ENCODE assay signal across 25 mouse cellular contexts in the genomic region with DNA sequence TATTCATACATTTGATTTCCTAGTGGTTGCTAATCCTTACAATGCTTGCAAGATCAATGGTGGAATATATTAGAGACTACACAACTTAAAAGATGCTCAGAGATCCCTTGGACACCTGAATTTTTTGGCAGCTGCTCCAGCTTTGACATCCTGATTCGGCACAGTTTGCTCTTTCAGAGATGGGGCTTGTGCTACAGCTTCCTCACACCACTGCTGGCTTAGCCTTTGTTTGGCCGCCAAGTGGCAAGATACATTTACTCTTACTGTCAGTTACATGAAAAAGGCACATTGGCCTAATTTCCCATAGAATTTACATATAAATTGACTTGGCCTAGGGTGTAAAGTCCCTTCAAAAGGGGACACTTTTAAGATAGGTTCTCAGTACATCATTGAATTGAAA. TPM values are rescaled to one million over a fixed set of nuclear protein-coding genes. Genes with fewer than 3 reads are reported as not detected.
DNase-seq lines count a peak whose midpoint lies in the region; ATAC-seq and TF ChIP-seq lines count a peak whose summit lies in the region.
"Had no signal": no experiment of that assay in that cellular context is flagged by ENCODE, and none has a peak within 500 bp of the region (broad histone marks: within the 10 kb centered on the region; RNA-seq: fewer than 3 reads in every experiment).

No protein-coding gene starts in this region.

- TF ChIP-seq CTCF in hindbrain, postnatal 0 days (IDR thresholded peaks at IDR 0.05; ENCODE audit: low read depth), result no peak

- peaks cover 6% of the 10 kb centered on the region for H3K4me1 ChIP-seq in hindbrain, postnatal 0 days (ENCODE audit: insufficient read depth, low read length)
- H3K4me1 ChIP-seq in hindbrain, embryonic 10.5 days (replicated peaks), result 0 out of 2 replicates have a peak, but pooled peaks cover 3% of the 10 kb centered on the region
- H3K4me1 ChIP-seq in neural tube, embryonic 13.5 days (replicated peaks), result no peaks in the 10 kb centered on the region
- H3K4me1 ChIP-seq: embryonic facial prominence, embryonic 10.5 days; heart, embryonic 13.5 days; kidney, embryonic 15.5 days; limb, embryonic 15.5 days had no signal

- no peaks in the 10 kb centered on the region for H3K9me3 ChIP-seq in hindbrain, postnatal 0 days (ENCODE audit: low read length)
- no peaks in the 10 kb centered on the region for H3K9me3 ChIP-seq in hindbrain, embryonic 10.5 days
- no peaks in the 10 kb centered on the region for H3K9me3 ChIP-seq in neural tube, embryonic 13.5 days
- H3K9me3 ChIP-seq: embryonic facial prominence, embryonic 10.5 days; G1E; heart, embryonic 13.5 days; kidney, embryonic 15.5 days; limb, embryonic 15.5 days had no signal

- H3K27me3 ChIP-seq in hindbrain, postnatal 0 days (ENCODE audit: insufficient read depth, low read length), result no peaks in the 10 kb centered on the region
- no peaks in the 10 kb centered on the region for H3K27me3 ChIP-seq in hindbrain, embryonic 10.5 days (ENCODE audit: insufficient read depth, poor library complexity, severe bottlenecking)
- no peaks in the 10 kb centered on the region for H3K27me3 ChIP-seq in neural tube, embryonic 13.5 days
- H3K27me3 ChIP-seq: CH12.LX; heart, embryonic 13.5 days; kidney, embryonic 15.5 days; limb, embryonic 15.5 days had no signal

- H3K27ac ChIP-seq in hindbrain, postnatal 0 days, result no peak overlapping the region
- H3K27ac ChIP-seq in hindbrain, embryonic 10.5 days, result no peak overlapping the region
- no peak overlapping the region for H3K27ac ChIP-seq in neural tube, embryonic 13.5 days (replicated peaks)
- H3K27ac ChIP-seq: embryonic facial prominence, embryonic 10.5 days; heart, adult 2 months; heart, embryonic 13.5 days; kidney, embryonic 15.5 days; limb, embryonic 15.5 days; liver, embryonic 14.5 days had no signal

- WGBS in hindbrain, postnatal 0 days, result 25% methylated on average over 2 of the region's 2 CpGs
- 61% methylated on average over 2 of the region's 2 CpGs for whole genome bisulfite sequencing in hindbrain, embryonic 10.5 days
- 34% methylated on average over 2 of the region's 2 CpGs for WGBS in neural tube, embryonic 13.5 days

- no peak overlapping the region for H3K4me2 ChIP-seq in hindbrain, postnatal 0 days (ENCODE audit: low read depth, low read length)
- no peak overlapping the region for H3K4me2 ChIP-seq in neural tube, embryonic 13.5 days
- H3K4me2 ChIP-seq: heart, embryonic 13.5 days; kidney, embryonic 15.5 days; limb, embryonic 15.5 days; lung, embryonic 14.5 days had no signal

- DNase-seq in cerebellum, postnatal 14 days, result peak; percentile 28 to 46
- no peak for DNase-seq in cerebellum, postnatal 4 days (ENCODE audit: low spot score in 2 of 2)
- peak; percentile 51 for DNase-seq in hindbrain, postnatal 0 days (ENCODE audit: low spot score)
- DNase-seq in hindbrain, embryonic 10.5 days (ENCODE audit: low spot score), result no peak
- DNase-seq in neural tube, embryonic 10.5 days (ENCODE audit: extremely low spot score, low spot score), result no peak
- no peak for DNase-seq in adrenal gland, adult (ENCODE audit: inconsistent age in 2 of 2, low spot score in 1 of 2)
- DNase-seq: adrenal gland, adult 8-10 months; B cell, adult 2 months; gastrocnemius, postnatal 36 days; heart, adult 2 months; heart, postnatal 14 days; kidney, adult 11 months; kidney, postnatal 36 days; layer of hippocampus, adult 9-11 months; lung, embryonic 14.5 days had no signal

- H3K36me3 ChIP-seq in hindbrain, postnatal 0 days (ENCODE audit: insufficient read depth, low read length), result no peaks in the 10 kb centered on the region
- H3K36me3 ChIP-seq in hindbrain, embryonic 10.5 days, result no peaks in the 10 kb centered on the region
- H3K36me3 ChIP-seq in neural tube, embryonic 13.5 days, result no peaks in the 10 kb centered on the region
- H3K36me3 ChIP-seq: embryonic facial prominence, embryonic 10.5 days; G1E; heart, embryonic 13.5 days; kidney, embryonic 15.5 days; limb, embryonic 15.5 days had no signal

- no peak overlapping the region for H3K4me3 ChIP-seq in hindbrain, postnatal 0 days (ENCODE audit: low read length)
- no peak overlapping the region for H3K4me3 ChIP-seq in hindbrain, embryonic 10.5 days
- no peak overlapping the region for H3K4me3 ChIP-seq in neural tube, embryonic 13.5 days
- H3K4me3 ChIP-seq: embryonic facial prominence, embryonic 10.5 days; heart, adult 2 months; heart, embryonic 13.5 days; kidney, embryonic 15.5 days; limb, embryonic 15.5 days had no signal

- no peak overlapping the region for H3K9ac ChIP-seq in hindbrain, postnatal 0 days (replicated peaks; ENCODE audit: low read length)
- no peak overlapping the region for H3K9ac ChIP-seq in neural tube, embryonic 13.5 days
- H3K9ac ChIP-seq: heart, embryonic 13.5 days; kidney, embryonic 15.5 days; limb, embryonic 15.5 days; liver, embryonic 14.5 days; lung, embryonic 14.5 days had no signal

- ATAC-seq in hindbrain, postnatal 0 days, result 0 out of 2 replicates have a peak, but pooled peaks have one; percentile 33
- ATAC-seq in neural tube, embryonic 13.5 days (ENCODE audit: low read depth), result 0 out of 2 replicates have a peak, but pooled peaks have one; percentile 25
- ATAC-seq: Patski had no signal

RNA-seq across cellular contexts. Expression of gene Gpm6a, which starts 32.1 kb away (rescaled TPM):
- 709 and 772 TPM in 2 replicates for total RNA-seq in hindbrain, postnatal 0 days (2014; rRNA removed)
- polyA plus RNA-seq in hindbrain, postnatal 0 days (2015; fragmentation: Nextera tagmentation; extraction: Ambion mirVana), result 546 and 548 TPM in 2 replicates
- 23.5 and 46.2 TPM in 2 replicates for polyA plus RNA-seq in hindbrain, embryonic 10.5 days (2016; fragmentation: Nextera tagmentation; extraction: Ambion mirVana)
- 266 and 293 TPM in 2 replicates for polyA plus RNA-seq in neural tube, embryonic 13.5 days (2015; fragmentation: Nextera tagmentation; extraction: Ambion mirVana)
- total RNA-seq: G1E; megakaryocyte, adult 5-6 weeks had no signal
- polyA plus RNA-seq: G1E, Patski had no signal

Comparison
In these comparisons a context has a peak if more than half of its experiments do, and no peak if none do; other contexts are left out.
1. DNase-seq: peak in cerebellum, postnatal 14 days (2 of 2) and hindbrain, postnatal 0 days (single experiment); none in cerebellum, postnatal 4 days (0 of 2), hindbrain, embryonic 10.5 days (single experiment), neural tube, embryonic 10.5 days (single experiment) and adrenal gland, adult (0 of 2).